Mouse (Mus musculus) macrophage (primary cell): ENCODE data around the gene Lrrk1. TPM values are rescaled to one million over a fixed set of nuclear protein-coding genes. Genes with fewer than 3 reads are reported as not detected.

Source experiments
- H3K27ac ChIP-seq: fragments of 350-480 bp; formaldehyde crosslinking; 2 replicates; pipeline ENCODE4 v1.9.0; 2021
- H3K36me3 ChIP-seq: fragments of 350-480 bp; formaldehyde crosslinking; 2 replicates; pipeline ENCODE4 v1.9.0; 2021; ENCODE audit errors: inconsistent target
- H3K4me3 ChIP-seq: fragments of 350-480 bp; formaldehyde crosslinking; 2 replicates; pipeline ENCODE4 v1.9.0; 2021; ENCODE audit errors: inconsistent target
- H3K79me2 ChIP-seq: fragments of 350-480 bp; formaldehyde crosslinking; 2 replicates; pipeline ENCODE4 v1.9.0; 2021; ENCODE audit errors: inconsistent target
- WGBS: methylation state at CpG from one replicate; pipeline ENCODE4 v1.1.7; 2026; ENCODE audit warnings: inconsistent platforms; ENCODE audit not compliant: missing documents; 5-methylcytosine and 5-hydroxymethylcytosine counted together
- polyA plus RNA-seq: library from polyadenylated mRNA; stranded (reverse); fragments of 250-400 nt; gene quantifications from 3 replicates; pipeline ENCODE4 v1.2.4, GENCODE M21; 2018; ENCODE audit warnings: inconsistent platforms

Gene Lrrk1
- polyA plus RNA-seq, 1 experiment from 2014 or later, result 12.7 TPM

- Histone ChIP-seq H3K36me3 (peaks cover 89% of the 10 kb centered on the region), H3K27ac (no peak overlapping the region), H3K4me3 (no peak overlapping the region), H3K79me2 (no peaks in the 10 kb centered on the region)
- 79% methylated on average over 8 of the region's 8 CpGs for WGBS
Observed at GRCm38 (mm10) chr7:66292010-66292409, 96.1 kb downstream of the Lrrk1 start.

- Histone ChIP-seq H3K36me3 (peaks cover 91% of the 10 kb centered on the region), H3K4me3 (no peak overlapping the region)
- WGBS, result 89% methylated on average over 9 of the region's 10 CpGs
Observed at GRCm38 (mm10) chr7:66282984-66283612, 105.1 kb downstream of the Lrrk1 start.

GRCm38 (mm10) chr7:66282265-66282664, 105.9 kb downstream of the Lrrk1 start:
- Histone ChIP-seq H3K36me3 (peaks cover 84% of the 10 kb centered on the region), H3K79me2 (no peaks in the 10 kb centered on the region), H3K4me3 (no peak overlapping the region), H3K27ac (no peak overlapping the region)
- 98% methylated on average over 12 of the region's 12 CpGs for WGBS

More at GRCm38 (mm10) chr7:66282984-66283612, 105.1 kb downstream of the Lrrk1 start:
- Histone ChIP-seq H3K27ac (no peak overlapping the region), H3K79me2 (no peaks in the 10 kb centered on the region)

- Histone ChIP-seq H3K79me2 (no peaks in the 10 kb centered on the region), H3K36me3 (peaks cover 73% of the 10 kb centered on the region), H3K4me3 (no peak overlapping the region), H3K27ac (no peak overlapping the region)
- 97% methylated on average over 3 of the region's 3 CpGs for WGBS
Observed at GRCm38 (mm10) chr7:66278001-66278400, 110.1 kb downstream of the Lrrk1 start.

- no peak overlapping the region for H3K27ac ChIP-seq
- H3K36me3 ChIP-seq, result peaks cover 69% of the 10 kb centered on the region
Observed at GRCm38 (mm10) chr7:66273494-66273893, 114.7 kb downstream of the Lrrk1 start.

GRCm38 (mm10) chr7:66271226-66271625, 116.9 kb downstream of the Lrrk1 start:
- Histone ChIP-seq H3K27ac (no peak overlapping the region), H3K79me2 (no peaks in the 10 kb centered on the region), H3K4me3 (no peak overlapping the region), H3K36me3 (peaks cover 75% of the 10 kb centered on the region)
- WGBS, result 94% methylated on average over 6 of the region's 6 CpGs

More at GRCm38 (mm10) chr7:66273494-66273893, 114.7 kb downstream of the Lrrk1 start:
- Histone ChIP-seq H3K4me3 (no peak overlapping the region), H3K79me2 (no peaks in the 10 kb centered on the region)
- WGBS, result 89% methylated on average over 5 of the region's 5 CpGs

GRCm38 (mm10) chr7:66266942-66267850, 121.0 kb downstream of the Lrrk1 start:
- Histone ChIP-seq H3K36me3 (peaks cover 80% of the 10 kb centered on the region), H3K4me3 (no peak overlapping the region), H3K27ac (no peak overlapping the region), H3K79me2 (no peaks in the 10 kb centered on the region)
- 82% methylated on average over 6 of the region's 6 CpGs for WGBS

- Histone ChIP-seq H3K36me3 (peaks cover 91% of the 10 kb centered on the region), H3K27ac (no peak overlapping the region), H3K79me2 (no peaks in the 10 kb centered on the region), H3K4me3 (no peak overlapping the region)
- WGBS, result 85% methylated on average over 5 of the region's 5 CpGs
Observed at GRCm38 (mm10) chr7:66263421-66263820, 124.7 kb downstream of the Lrrk1 start.

GRCm38 (mm10) chr7:66262570-66263156, 125.5 kb downstream of the Lrrk1 start:
- Histone ChIP-seq H3K27ac (no peak overlapping the region), H3K36me3 (peaks cover 87% of the 10 kb centered on the region), H3K4me3 (no peak overlapping the region), H3K79me2 (no peaks in the 10 kb centered on the region)
- WGBS, result 95% methylated on average over 13 of the region's 13 CpGs

GRCm38 (mm10) chr7:66260763-66261390, 127.3 kb downstream of the Lrrk1 start:
- H3K79me2 ChIP-seq, result no peaks in the 10 kb centered on the region
- H3K4me3 ChIP-seq, result no peak overlapping the region
- H3K36me3 ChIP-seq, result peaks cover 74% of the 10 kb centered on the region
- H3K27ac ChIP-seq, result no peak overlapping the region
- 94% methylated on average over 7 of the region's 7 CpGs for WGBS

- no peak overlapping the region for H3K27ac ChIP-seq
- 95% methylated on average over 8 of the region's 8 CpGs for WGBS
- peaks cover 68% of the 10 kb centered on the region for H3K36me3 ChIP-seq
- H3K79me2 ChIP-seq, result no peaks in the 10 kb centered on the region
- no peak overlapping the region for H3K4me3 ChIP-seq
Observed at GRCm38 (mm10) chr7:66260295-66260694, 127.9 kb downstream of the Lrrk1 start.

- peaks cover 61% of the 10 kb centered on the region for H3K36me3 ChIP-seq
- 96% methylated on average over 14 of the region's 14 CpGs for WGBS
- H3K79me2 ChIP-seq, result no peaks in the 10 kb centered on the region
- no peak overlapping the region for H3K4me3 ChIP-seq
- no peak overlapping the region for H3K27ac ChIP-seq
Observed at GRCm38 (mm10) chr7:66259436-66260206, 128.5 kb downstream of the Lrrk1 start.

- Histone ChIP-seq H3K79me2 (no peaks in the 10 kb centered on the region), H3K4me3 (no peak overlapping the region), H3K27ac (no peak overlapping the region), H3K36me3 (peaks cover 55% of the 10 kb centered on the region)
- WGBS, result 69% methylated on average over 5 of the region's 5 CpGs
Observed at GRCm38 (mm10) chr7:66258997-66259396, 129.2 kb downstream of the Lrrk1 start.

GRCm38 (mm10) chr7:66257232-66257631, 130.9 kb downstream of the Lrrk1 start:
- peaks cover 39% of the 10 kb centered on the region for H3K36me3 ChIP-seq
- no peak overlapping the region for H3K27ac ChIP-seq
- WGBS, result 96% methylated on average over 5 of the region's 5 CpGs
- H3K79me2 ChIP-seq, result no peaks in the 10 kb centered on the region
- no peak overlapping the region for H3K4me3 ChIP-seq
